ENCODE assay signal across 31 mouse cellular contexts in the genomic region with DNA sequence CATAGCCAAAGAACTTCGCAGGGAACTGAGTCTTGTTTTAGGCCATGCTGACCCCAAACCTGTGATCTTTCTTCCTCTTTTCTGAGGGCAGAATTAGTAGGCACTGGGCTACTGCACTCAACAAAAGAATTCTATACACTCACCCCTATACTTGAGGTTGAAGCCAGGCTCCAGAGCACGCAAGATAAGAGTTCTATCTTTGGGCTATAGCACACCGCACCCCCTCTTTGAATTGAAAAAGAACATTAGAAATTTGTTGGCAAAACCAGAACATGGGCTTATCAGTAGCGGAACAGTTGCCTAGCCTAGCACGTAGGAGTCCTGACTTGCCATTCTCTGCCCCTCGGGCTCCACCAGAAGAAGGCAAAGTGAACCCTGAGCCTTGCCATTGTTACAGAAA. TPM values are rescaled to one million over a fixed set of nuclear protein-coding genes. Genes with fewer than 3 reads are reported as not detected.
DNase-seq lines count a peak whose midpoint lies in the region; ATAC-seq and TF ChIP-seq lines count a peak whose summit lies in the region.
"Had no signal": no experiment of that assay in that cellular context is flagged by ENCODE, and none has a peak within 500 bp of the region (broad histone marks: within the 10 kb centered on the region; RNA-seq: fewer than 3 reads in every experiment).

No protein-coding gene starts in this region.

- no peak for TF ChIP-seq CTCF in MEL (IDR thresholded peaks at IDR 0.05 in 2 of 3, conservative IDR thresholded peaks at IDR 0.05 in 1 of 3; ENCODE audit: control insufficient read depth in 1 of 3, insufficient read depth in 1 of 3, low read depth in 2 of 3, low read length in 3 of 3, poor library complexity in 1 of 3, severe bottlenecking in 1 of 3)

- TF ChIP-seq POLR2A in MEL (IDR thresholded peaks at IDR 0.05; ENCODE audit: control insufficient read depth in 1 of 2, insufficient read depth in 1 of 2, low read depth in 1 of 2, low read length in 2 of 2, poor library complexity in 1 of 2), result peak in 1 of 2 experiments; percentile 24; a peak in 1 of 4 replicates

- no peaks in the 10 kb centered on the region for H3K27me3 ChIP-seq in MEL (ENCODE audit: control insufficient read depth in 1 of 2, insufficient read depth in 2 of 2, low read length in 2 of 2)
- H3K27me3 ChIP-seq in liver, embryonic 13.5 days, result no peaks in the 10 kb centered on the region
- H3K27me3 ChIP-seq: heart, embryonic 12.5 days; intestine, embryonic 15.5 days; limb, embryonic 13.5 days; neural tube, embryonic 13.5 days had no signal

- peak; percentile 93 for DNase-seq in MEL (ENCODE audit: low read depth, low spot score)
- DNase-seq in liver, embryonic 13.5 days, result peak; percentile 24
- no peak for DNase-seq in retina, postnatal 1 day
- no peak for DNase-seq in cerebellum, adult 11-12 months
- DNase-seq in adrenal gland, adult 2 months, result no peak
- DNase-seq: adrenal gland, postnatal 36 days; B cell, adult 2 months; cerebellum, adult 2 months; cerebellum, postnatal 36 days; gastrocnemius, postnatal 10 days; heart, adult 18-20 months; heart, postnatal 10 days; kidney, adult 8-10 months; kidney, postnatal 14 days; layer of hippocampus, postnatal 36 days; lung, embryonic 14.5 days; lung, postnatal 36 days; right cerebral cortex, adult 18-20 months had no signal

- no peaks in the 10 kb centered on the region for H3K79me2 ChIP-seq in MEL (ENCODE audit: control insufficient read depth, insufficient read depth, low read length, poor library complexity)

- H3K4me1 ChIP-seq in MEL (ENCODE audit: control insufficient read depth in 1 of 2, insufficient read depth in 2 of 2, low read length in 2 of 2), result peaks cover 8 to 16% of the 10 kb centered on the region in 2 experiments
- peaks cover 15% of the 10 kb centered on the region for H3K4me1 ChIP-seq in liver, embryonic 13.5 days (replicated peaks)
- H3K4me1 ChIP-seq: hindbrain, embryonic 10.5 days; intestine, embryonic 15.5 days; limb, embryonic 13.5 days; midbrain, embryonic 10.5 days; neural tube, embryonic 13.5 days had no signal

- H3K4me2 ChIP-seq in liver, embryonic 13.5 days, result no peak overlapping the region
- H3K4me2 ChIP-seq: heart, embryonic 12.5 days; intestine, embryonic 15.5 days; limb, embryonic 13.5 days; lung, embryonic 14.5 days; neural tube, embryonic 13.5 days had no signal

- H3K36me3 ChIP-seq in MEL (ENCODE audit: control insufficient read depth in 1 of 2, insufficient read depth in 2 of 2, low read length in 2 of 2), result peaks cover 0 to 14% of the 10 kb centered on the region in 2 experiments; a peak in 2 of 4 replicates
- no peaks in the 10 kb centered on the region for H3K36me3 ChIP-seq in liver, embryonic 13.5 days
- H3K36me3 ChIP-seq: hindbrain, embryonic 10.5 days; intestine, embryonic 15.5 days; limb, embryonic 13.5 days; midbrain, embryonic 10.5 days had no signal

- H3K4me3 ChIP-seq in MEL (ENCODE audit: control insufficient read depth in 1 of 2, insufficient read depth in 1 of 2, low read depth in 2 of 2, low read length in 2 of 2), result peak overlapping the region; percentile 42 to 48
- no peak overlapping the region for H3K4me3 ChIP-seq in liver, embryonic 13.5 days (replicated peaks)
- H3K4me3 ChIP-seq: heart, embryonic 12.5 days; hindbrain, embryonic 10.5 days; intestine, embryonic 15.5 days; layer of hippocampus, adult 2 months; limb, embryonic 13.5 days; midbrain, embryonic 10.5 days; myocyte; neural tube, embryonic 13.5 days had no signal

- TF ChIP-seq EP300 in MEL (IDR thresholded peaks at IDR 0.05; ENCODE audit: low read depth in 1 of 2, low read length in 2 of 2), result peak; percentile 93 to 94

- no peaks in the 10 kb centered on the region for H3K9me3 ChIP-seq in MEL (replicated peaks; ENCODE audit: insufficient read depth, low read length)
- H3K9me3 ChIP-seq in liver, embryonic 13.5 days (replicated peaks), result no peaks in the 10 kb centered on the region
- H3K9me3 ChIP-seq: heart, embryonic 12.5 days; hindbrain, embryonic 10.5 days; intestine, embryonic 15.5 days; limb, embryonic 13.5 days; midbrain, embryonic 10.5 days; neural tube, embryonic 13.5 days had no signal

- TF ChIP-seq RAD21 in MEL (IDR thresholded peaks at IDR 0.05; ENCODE audit: low read depth, low read length), result no peak

- peak; percentile 62 for ATAC-seq in common myeloid progenitor, adult 5-6 weeks (replicated peaks; ENCODE audit: low read depth, poor library complexity, severe bottlenecking)
- peak; percentile 94 for ATAC-seq in liver, embryonic 13.5 days (ENCODE audit: low read depth)
- ATAC-seq in megakaryocyte progenitor cell, adult 5-6 weeks (replicated peaks; ENCODE audit: poor library complexity), result peak; percentile 81
- ATAC-seq: forebrain, embryonic 16.5 days; hindbrain, embryonic 16.5 days; intestine, embryonic 15.5 days; midbrain, embryonic 16.5 days had no signal

- H3K27ac ChIP-seq in MEL (ENCODE audit: control insufficient read depth, low read depth, low read length), result peak overlapping the region; percentile 94
- H3K27ac ChIP-seq in liver, embryonic 13.5 days, result peak overlapping the region; percentile 4; the same call in 1 of the 2 replicates
- H3K27ac ChIP-seq: hindbrain, embryonic 10.5 days; intestine, embryonic 15.5 days; layer of hippocampus, adult 2 months; limb, embryonic 13.5 days; midbrain, embryonic 10.5 days; neural tube, embryonic 13.5 days had no signal

- peak overlapping the region; percentile 52 for H3K9ac ChIP-seq in MEL (ENCODE audit: control insufficient read depth, low read depth, low read length, poor library complexity, severe bottlenecking)
- H3K9ac ChIP-seq in liver, embryonic 13.5 days, result no peak overlapping the region
- H3K9ac ChIP-seq: heart, embryonic 12.5 days; intestine, embryonic 15.5 days; limb, embryonic 13.5 days; lung, embryonic 14.5 days; neural tube, embryonic 13.5 days had no signal

- 44% methylated on average over 6 of the region's 6 CpGs for WGBS in liver, embryonic 13.5 days (ENCODE audit: insufficient replicate concordance)

TF ChIP-seq in MEL, 35 proteins besides CTCF, POLR2A, EP300 and RAD21:
- TF ChIP-seq TBP (IDR thresholded peaks at IDR 0.05; ENCODE audit: low read depth, low read length) (peak; percentile 67), SIN3A (IDR thresholded peaks at IDR 0.05; ENCODE audit: low read length) (peak; percentile 70), TAL1 (IDR thresholded peaks at IDR 0.05; ENCODE audit: low read length) (peak; percentile 89), MEF2A (IDR thresholded peaks at IDR 0.05; ENCODE audit: extremely low read depth, insufficient replicate concordance, low read depth, low read length, poor library complexity, severe bottlenecking) (peak; percentile 88; the same call in 1 of the 2 replicates), MAFK (IDR thresholded peaks at IDR 0.05; ENCODE audit: borderline replicate concordance, low read depth, low read length) (peak; percentile 51; the same call in 1 of the 2 replicates), ETS1 (IDR thresholded peaks at IDR 0.05; ENCODE audit: low read depth, low read length) (peak; percentile 83), MYC (IDR thresholded peaks at IDR 0.05; ENCODE audit: low read depth, low read length) (no peak; the same call in 1 of the 2 replicates), RCOR1 (IDR thresholded peaks at IDR 0.05; ENCODE audit: low read depth, low read length) (peak; percentile 86; the same call in 1 of the 2 replicates), MAZ (IDR thresholded peaks at IDR 0.05; ENCODE audit: low read depth, low read length) (no peak), BHLHE40 (IDR thresholded peaks at IDR 0.05; ENCODE audit: borderline replicate concordance, low read depth, low read length) (peak; percentile 68), KAT2A (conservative IDR thresholded peaks at IDR 0.05; ENCODE audit: low read depth, low read length) (no peak), ZNF384 (IDR thresholded peaks at IDR 0.05; ENCODE audit: low read depth, low read length) (peak; percentile 54; the same call in 1 of the 2 replicates), MYB (IDR thresholded peaks at IDR 0.05; ENCODE audit: low read depth, low read length) (no peak), MXI1 (IDR thresholded peaks at IDR 0.05; ENCODE audit: low read depth, low read length) (peak; percentile 33; the same call in 1 of the 2 replicates), USF2 (IDR thresholded peaks at IDR 0.05; ENCODE audit: borderline replicate concordance in 1 of 2, insufficient read depth in 1 of 2, low read depth in 1 of 2, low read length in 2 of 2) (no peak), MAX (IDR thresholded peaks at IDR 0.05; ENCODE audit: low read length) (peak; percentile 64), ZKSCAN1 (IDR thresholded peaks at IDR 0.05; ENCODE audit: low read depth, low read length) (no peak), TCF12 (IDR thresholded peaks at IDR 0.05; ENCODE audit: low read depth, low read length) (peak; percentile 93), JUND (IDR thresholded peaks at IDR 0.05; ENCODE audit: low read depth, low read length) (0 out of 2 replicates have a peak, but pooled peaks have one; percentile 51), NELFE (IDR thresholded peaks at IDR 0.05; ENCODE audit: low read depth, low read length) (peak; percentile 47; the same call in 1 of the 2 replicates), ELF1 (IDR thresholded peaks at IDR 0.05; ENCODE audit: low read depth, low read length) (peak; percentile 32; the same call in 1 of the 2 replicates), HCFC1 (IDR thresholded peaks at IDR 0.05; ENCODE audit: low read depth, low read length) (peak; percentile 62), POLR2AphosphoS2 (IDR thresholded peaks at IDR 0.05; ENCODE audit: low read length) (no peak), GATA1 (IDR thresholded peaks at IDR 0.05; ENCODE audit: low read depth, low read length) (peak; percentile 97), E2F4 (IDR thresholded peaks at IDR 0.05; ENCODE audit: borderline replicate concordance, low read depth, low read length) (no peak)

RNA-seq across cellular contexts. Expression of a gene that starts 34.7 kb away (rescaled TPM):
- 0.69 and 0.92 TPM in 2 replicates for total RNA-seq in MEL (2012; rRNA removed)
- 1 to 10 TPM in 1 of 2 experiments, not detected in 1; 3.9 TPM for polyA plus RNA-seq in MEL (2012; ENCODE audit: insufficient read depth in 1 of 2, insufficient read length in 2 of 2, low read depth in 1 of 2, low replicate concordance in 2 of 2, missing spikeins in 1 of 2)
- 1.2 and 1.3 TPM in 2 replicates for total RNA-seq in common myeloid progenitor, adult 5-6 weeks (2017)
- 0.98 and 1.6 TPM in 2 replicates for polyA plus RNA-seq in liver, embryonic 13.5 days (2015; fragmentation: Nextera tagmentation; extraction: Ambion mirVana)
- total RNA-seq in megakaryocyte progenitor cell, adult 5-6 weeks (2015), result 2.4 and 3.6 TPM in 2 replicates
- total RNA-seq in megakaryocyte progenitor cell, adult 5-6 weeks (2017), result 1.2 and 1.5 TPM in 2 replicates
- total RNA-seq in adrenal gland, adult 2 months (2021), result 1 to 10 TPM; 6.0 to 9.4 TPM
- polyA plus RNA-seq in adrenal gland, adult 2 months (2012; rRNA removed), result 8.5 and 10.0 TPM in 2 replicates

Comparison
In these comparisons a context has a peak if more than half of its experiments do, and no peak if none do; other contexts are left out.
1. DNase-seq: peak in MEL (single experiment) and liver, embryonic 13.5 days (single experiment); none in retina, postnatal 1 day (single experiment), cerebellum, adult 11-12 months (single experiment) and adrenal gland, adult 2 months (single experiment).
2. Peak in every context shown above with its lines, with median percentiles within 50 percentile points of each other: ATAC-seq.